Comparison of ENCODE assay signal across 20 mouse cellular contexts in genomic region chr3:136814916-136815315, GRCm38 (mm10).
"Had no signal": no experiment of that assay in that cellular context is flagged by ENCODE, and none has a peak within 500 bp of the region (broad histone marks: within the 10 kb centered on the region; RNA-seq: fewer than 3 reads in every experiment).

No protein-coding gene starts in this region.

- H3K9me3 ChIP-seq: intestine, embryonic 15.5 days; kidney, embryonic 15.5 days; limb, embryonic 12.5 days; limb, embryonic 15.5 days; lung, embryonic 15.5 days had no signal

- H3K4me3 ChIP-seq: intestine, embryonic 15.5 days; kidney, embryonic 15.5 days; left cerebral cortex, adult 2 months; limb, embryonic 12.5 days; limb, embryonic 15.5 days; lung, embryonic 15.5 days had no signal

- H3K36me3 ChIP-seq: intestine, embryonic 15.5 days; kidney, embryonic 15.5 days; limb, embryonic 12.5 days; limb, embryonic 15.5 days; lung, embryonic 15.5 days had no signal

- DNase-seq: kidney, adult 18-20 months; kidney, postnatal 10 days; kidney, postnatal 4 days; layer of hippocampus, postnatal 36 days; left cerebral cortex, postnatal 4 days; lung, adult 18-20 months; lung, postnatal 10 days; lung, postnatal 36 days; midbrain, embryonic 14.5 days; thymus, adult 2 months; thymus, postnatal 25 days had no signal

- H3K4me1 ChIP-seq: intestine, embryonic 15.5 days; kidney, embryonic 15.5 days; lung, embryonic 15.5 days had no signal

- H3K27ac ChIP-seq: intestine, embryonic 15.5 days; kidney, embryonic 15.5 days; left cerebral cortex, adult 2 months; limb, embryonic 12.5 days; limb, embryonic 15.5 days; liver, embryonic 14.5 days; lung, embryonic 15.5 days; stomach, postnatal 0 days had no signal

- H3K4me2 ChIP-seq: intestine, embryonic 15.5 days; kidney, embryonic 15.5 days; limb, embryonic 12.5 days; limb, embryonic 15.5 days; lung, embryonic 15.5 days; midbrain, embryonic 11.5 days had no signal

- ATAC-seq: intestine, embryonic 15.5 days had no signal

- H3K9ac ChIP-seq: intestine, embryonic 15.5 days; kidney, embryonic 15.5 days; limb, embryonic 12.5 days; limb, embryonic 15.5 days; liver, embryonic 14.5 days; lung, embryonic 15.5 days had no signal

- H3K27me3 ChIP-seq: intestine, embryonic 15.5 days; kidney, embryonic 15.5 days; limb, embryonic 12.5 days; limb, embryonic 15.5 days; lung, embryonic 15.5 days had no signal
